Mouse (Mus musculus) limb, embryonic 13.5 days (tissue): Measurements from ENCODE around the gene Fam189a1. TPM values are rescaled to one million over a fixed set of nuclear protein-coding genes. Genes with fewer than 3 reads are reported as not detected.

Source experiments
- ATAC-seq: fragments of 200-750 bp; cut with Nextera tagmentation; 2 replicates; pipeline ENCODE4 v1.8.0; 2017; ENCODE audit warnings: low read depth, moderate number of reproducible peaks, moderate TSS enrichment; ENCODE audit not compliant: low FRiP score
- H3K27ac ChIP-seq: fragments of 300-500 bp; sonication (generic); 2 replicates; pipeline ENCODE4 v1.5.1; 2015; ENCODE audit warnings: inconsistent platforms, mild to moderate bottlenecking, moderate library complexity
- H3K27me3 ChIP-seq: fragments of 300-500 bp; sonication (generic); 2 replicates; pipeline ENCODE4 v1.6.1; 2015; ENCODE audit warnings: mild to moderate bottlenecking, inconsistent platforms
- H3K36me3 ChIP-seq: fragments of 300-500 bp; sonication (generic); 2 replicates; pipeline ENCODE4 v1.6.1; 2015; ENCODE audit warnings: inconsistent platforms, mild to moderate bottlenecking, moderate library complexity
- H3K4me1 ChIP-seq: fragments of 300-500 bp; sonication (generic); 2 replicates; pipeline ENCODE4 v1.6.1; 2015; ENCODE audit warnings: inconsistent platforms
- H3K4me2 ChIP-seq: fragments of 300-500 bp; sonication (generic); replicated peaks from 2 replicates; pipeline ENCODE4 v1.6.1; 2015; ENCODE audit warnings: inconsistent platforms, mild to moderate bottlenecking, moderate library complexity
- H3K4me3 ChIP-seq: fragments of 300-500 bp; sonication (generic); 2 replicates; pipeline ENCODE4 v1.5.1; 2015; ENCODE audit warnings: moderate library complexity, mild to moderate bottlenecking, inconsistent platforms
- H3K9ac ChIP-seq: fragments of 300-500 bp; sonication (generic); 2 replicates; pipeline ENCODE4 v1.6.1; 2015; ENCODE audit warnings: mild to moderate bottlenecking, inconsistent platforms
- H3K9me3 ChIP-seq: fragments of 300-500 bp; sonication (generic); 2 replicates; pipeline ENCODE4 v1.6.1; 2016; ENCODE audit warnings: inconsistent platforms
- WGBS: fragments of 180-500 bp; shearing (Covaris S2); methylation state at CpG from one replicate; pipeline ENCODE4 v1.1.7; 2015; 5-methylcytosine and 5-hydroxymethylcytosine counted together
- polyA plus RNA-seq: library from polyadenylated mRNA; unstranded; fragments of >200 nt; fragmentation: Nextera tagmentation; extraction: Ambion mirVana; gene quantifications from 2 replicates; pipeline ENCODE4 v1.2.1, GENCODE M21; 2015

Gene Fam189a1
- polyA plus RNA-seq, result 3.3 and 4.5 TPM in 2 replicates

DNA sequence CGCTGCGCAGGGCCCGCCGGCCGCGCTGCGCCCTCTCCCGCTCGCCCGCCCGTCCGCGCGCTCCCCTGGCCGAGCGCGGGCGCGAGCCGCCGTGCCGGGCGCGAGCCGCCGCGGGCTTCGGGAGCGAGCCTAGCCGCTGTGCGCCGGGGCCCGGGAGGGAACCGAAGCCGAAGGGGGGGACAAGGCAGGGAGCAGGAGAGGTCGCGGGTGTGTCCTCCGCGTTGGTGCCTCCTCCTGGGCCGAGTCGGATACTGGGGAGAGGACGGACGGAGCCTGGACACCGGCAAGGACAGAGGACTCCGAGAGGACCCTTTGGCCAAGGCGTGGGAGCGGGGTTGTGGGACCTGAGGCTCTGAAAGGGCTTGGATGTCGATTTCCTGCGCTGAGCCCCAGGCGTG, at the start of gene Fam189a1:
Fam189a1 (minus strand) TSS at position 57 of the 398 bp plus-strand sequence.
- no peaks in the 10 kb centered on the region for H3K36me3 ChIP-seq
- peak within 1 kb of the TSS; percentile 96 for H3K4me2 ChIP-seq
- peak within 1 kb of the TSS; percentile 70 for H3K4me3 ChIP-seq
- peak within 1 kb of the TSS; percentile 58; the same call in 1 of the 2 replicates for H3K27ac ChIP-seq
- peak; percentile 81 for ATAC-seq
- H3K27me3 ChIP-seq, result peaks cover 52% of the 10 kb centered on the region
- peak within 1 kb of the TSS; percentile 81 for H3K9ac ChIP-seq
- 0% methylated on average over 36 of the region's 50 CpGs for WGBS
- H3K4me1 ChIP-seq, result peaks cover 11% of the 10 kb centered on the region
- H3K9me3 ChIP-seq, result no peaks in the 10 kb centered on the region

DNA sequence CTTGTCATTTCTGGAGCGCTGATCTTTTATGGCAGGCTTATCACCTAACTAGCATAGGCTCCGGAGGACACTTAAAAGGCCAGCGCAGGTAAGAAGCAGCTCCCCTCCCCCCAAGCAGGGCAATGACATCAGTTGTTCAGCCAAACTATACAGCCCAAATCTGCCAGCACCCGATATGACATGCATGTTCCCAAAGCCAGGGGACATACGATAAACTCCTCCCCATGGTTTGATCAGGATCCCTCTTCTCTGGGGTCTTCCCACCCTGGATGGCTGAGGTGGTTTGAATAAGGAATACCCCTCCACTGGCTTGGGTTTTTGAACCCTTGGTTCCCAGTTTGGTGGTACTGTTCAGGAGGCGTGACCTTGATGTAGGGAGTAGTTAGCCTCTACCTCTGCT, 49.7 kb upstream of the Fam189a1 start:
- ATAC-seq, result no peak
- Histone ChIP-seq H3K4me1 (no peaks in the 10 kb centered on the region), H3K4me2 (no peak overlapping the region), H3K9me3 (0 out of 2 replicates have a peak, but pooled peaks cover 6% of the 10 kb centered on the region), H3K27ac (no peak overlapping the region), H3K27me3 (no peaks in the 10 kb centered on the region), H3K4me3 (no peak overlapping the region), H3K36me3 (no peaks in the 10 kb centered on the region), H3K9ac (no peak overlapping the region)
- WGBS, result 84% methylated on average over 6 of the region's 6 CpGs

DNA sequence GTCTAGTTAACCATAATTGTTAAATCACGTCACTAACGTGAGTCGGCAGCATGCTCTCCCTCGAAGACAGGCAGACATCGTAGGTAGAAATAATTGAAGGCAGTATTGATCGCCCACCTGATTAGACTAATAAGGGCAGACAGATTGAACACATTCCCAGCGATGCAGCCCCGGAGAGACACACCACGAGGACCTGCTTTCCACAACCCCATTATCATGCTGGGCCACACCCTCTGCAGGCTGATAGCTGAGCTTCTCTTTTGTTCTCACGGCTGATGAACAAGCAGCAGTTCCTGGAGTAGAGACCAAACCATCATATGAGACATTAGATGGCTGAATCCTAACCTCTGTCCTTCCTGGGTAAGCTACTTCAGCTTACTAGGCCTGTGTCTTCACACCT, 46.3 kb upstream of the Fam189a1 start:
- WGBS, result 83% methylated on average over 10 of the region's 10 CpGs
- H3K36me3 ChIP-seq, result no peaks in the 10 kb centered on the region

DNA sequence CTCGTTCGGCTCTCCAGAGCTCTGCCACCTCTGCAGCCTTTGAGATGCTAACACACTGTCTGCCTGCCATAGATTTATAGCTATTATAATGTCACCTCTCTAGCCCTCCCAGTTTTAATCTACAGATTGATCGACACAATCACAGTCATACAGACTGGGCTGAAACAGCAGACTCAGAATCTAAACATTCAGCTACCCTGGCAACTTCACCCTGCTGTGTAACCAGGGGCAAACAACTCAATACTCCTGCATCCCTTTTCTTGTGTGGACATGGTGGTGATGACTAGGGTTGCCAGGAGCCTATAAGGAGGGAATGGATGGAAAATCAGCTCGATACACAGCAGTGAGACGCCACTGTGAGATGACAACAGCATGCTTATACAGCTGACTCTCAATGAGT, 24.3 kb upstream of the Fam189a1 start:
- WGBS, result 80% methylated on average over 5 of the region's 5 CpGs
- H3K9ac ChIP-seq, result no peak overlapping the region
- no peak overlapping the region for H3K4me2 ChIP-seq
- H3K27ac ChIP-seq, result no peak overlapping the region
- no peaks in the 10 kb centered on the region for H3K27me3 ChIP-seq
- H3K36me3 ChIP-seq, result no peaks in the 10 kb centered on the region
- no peak overlapping the region for H3K4me3 ChIP-seq
- no peaks in the 10 kb centered on the region for H3K9me3 ChIP-seq
- no peaks in the 10 kb centered on the region for H3K4me1 ChIP-seq
- ATAC-seq, result no peak

More for the DNA sequence above, 46.3 kb upstream of the Fam189a1 start:
- no peaks in the 10 kb centered on the region for H3K27me3 ChIP-seq
- H3K4me2 ChIP-seq, result no peak overlapping the region
- peaks cover 10% of the 10 kb centered on the region; the same call in 1 of the 2 replicates for H3K9me3 ChIP-seq
- no peaks in the 10 kb centered on the region for H3K4me1 ChIP-seq
- no peak for ATAC-seq
- no peak overlapping the region for H3K27ac ChIP-seq
- H3K4me3 ChIP-seq, result no peak overlapping the region
- no peak overlapping the region for H3K9ac ChIP-seq

DNA sequence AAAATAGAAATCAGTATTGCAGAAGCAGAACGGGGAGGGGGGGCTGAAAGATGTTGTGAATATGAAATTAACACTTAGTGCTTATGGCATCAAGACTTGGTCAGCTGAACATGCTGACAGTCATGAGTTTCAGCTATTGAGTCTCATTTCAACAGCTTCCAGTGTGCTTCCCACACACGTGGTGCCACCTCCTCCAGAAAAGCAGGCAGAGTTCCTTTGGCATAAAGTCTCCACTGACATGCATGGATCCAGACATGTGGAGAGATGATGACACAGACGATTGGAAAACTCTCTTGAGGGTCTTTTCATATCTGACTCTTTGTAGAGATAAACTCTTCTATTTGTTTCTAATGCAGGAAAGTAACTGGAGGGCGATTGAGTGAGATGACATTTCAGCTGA, 14.4 kb upstream of the Fam189a1 start:
- no peak overlapping the region for H3K4me3 ChIP-seq
- WGBS, result 80% methylated on average over 4 of the region's 4 CpGs
- H3K27ac ChIP-seq, result no peak overlapping the region
- ATAC-seq, result no peak
- no peak overlapping the region for H3K4me2 ChIP-seq
- no peaks in the 10 kb centered on the region for H3K36me3 ChIP-seq
- H3K4me1 ChIP-seq, result no peaks in the 10 kb centered on the region
- H3K9me3 ChIP-seq, result no peaks in the 10 kb centered on the region
- no peaks in the 10 kb centered on the region for H3K27me3 ChIP-seq
- H3K9ac ChIP-seq, result no peak overlapping the region

DNA sequence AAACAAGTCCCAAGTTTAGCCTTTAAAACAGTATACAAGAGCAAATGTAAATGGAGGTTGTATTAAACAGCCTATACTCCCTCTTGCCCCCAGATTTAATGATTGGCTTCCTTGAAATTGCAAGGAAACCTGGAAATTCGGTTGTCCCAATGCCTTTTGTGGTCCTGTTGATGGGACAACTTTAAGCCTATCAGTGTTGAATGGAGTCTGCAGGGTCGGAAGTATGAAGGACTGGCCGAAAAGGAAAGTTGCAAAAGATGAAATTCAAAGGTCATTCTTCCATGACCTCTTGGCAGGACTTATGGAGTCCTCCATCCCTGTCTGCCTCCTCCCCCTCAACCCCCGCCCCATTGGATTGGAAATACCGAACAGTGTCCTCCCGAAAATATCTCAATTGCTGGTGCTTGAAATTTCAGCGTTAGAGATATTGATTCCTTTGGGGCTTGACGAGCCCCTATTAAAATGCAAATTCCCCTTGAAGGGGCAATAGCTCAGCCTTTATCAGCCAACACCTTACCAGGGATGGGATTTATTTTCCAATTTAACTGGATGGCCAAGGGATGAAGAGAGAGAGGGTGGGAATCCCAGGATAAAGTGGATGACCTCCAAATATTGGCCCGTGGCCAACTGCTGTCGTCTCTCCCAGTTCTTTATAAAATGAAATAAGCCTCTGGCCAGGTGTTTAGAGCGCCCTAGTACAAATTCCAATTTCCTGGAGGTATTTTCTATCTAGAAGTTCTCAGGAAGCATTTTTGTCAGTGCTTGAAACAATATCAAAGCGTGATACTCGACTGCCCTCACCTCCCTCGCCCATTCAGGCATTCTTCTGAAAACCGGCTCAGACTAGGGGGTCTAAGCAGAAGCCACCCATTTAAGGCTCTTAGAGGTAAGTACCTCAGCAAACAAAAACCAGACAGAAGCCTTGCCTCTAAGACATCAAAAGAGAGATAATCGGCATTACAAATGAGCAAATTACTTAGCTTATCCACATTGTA, 958 bp upstream of the Fam189a1 start:
- Histone ChIP-seq H3K4me3 (peak overlapping the region; percentile 70), H3K9ac (peak overlapping the region; percentile 81; the same call in 1 of the 2 replicates)
- 12% methylated on average over 16 of the region's 16 CpGs for WGBS

DNA sequence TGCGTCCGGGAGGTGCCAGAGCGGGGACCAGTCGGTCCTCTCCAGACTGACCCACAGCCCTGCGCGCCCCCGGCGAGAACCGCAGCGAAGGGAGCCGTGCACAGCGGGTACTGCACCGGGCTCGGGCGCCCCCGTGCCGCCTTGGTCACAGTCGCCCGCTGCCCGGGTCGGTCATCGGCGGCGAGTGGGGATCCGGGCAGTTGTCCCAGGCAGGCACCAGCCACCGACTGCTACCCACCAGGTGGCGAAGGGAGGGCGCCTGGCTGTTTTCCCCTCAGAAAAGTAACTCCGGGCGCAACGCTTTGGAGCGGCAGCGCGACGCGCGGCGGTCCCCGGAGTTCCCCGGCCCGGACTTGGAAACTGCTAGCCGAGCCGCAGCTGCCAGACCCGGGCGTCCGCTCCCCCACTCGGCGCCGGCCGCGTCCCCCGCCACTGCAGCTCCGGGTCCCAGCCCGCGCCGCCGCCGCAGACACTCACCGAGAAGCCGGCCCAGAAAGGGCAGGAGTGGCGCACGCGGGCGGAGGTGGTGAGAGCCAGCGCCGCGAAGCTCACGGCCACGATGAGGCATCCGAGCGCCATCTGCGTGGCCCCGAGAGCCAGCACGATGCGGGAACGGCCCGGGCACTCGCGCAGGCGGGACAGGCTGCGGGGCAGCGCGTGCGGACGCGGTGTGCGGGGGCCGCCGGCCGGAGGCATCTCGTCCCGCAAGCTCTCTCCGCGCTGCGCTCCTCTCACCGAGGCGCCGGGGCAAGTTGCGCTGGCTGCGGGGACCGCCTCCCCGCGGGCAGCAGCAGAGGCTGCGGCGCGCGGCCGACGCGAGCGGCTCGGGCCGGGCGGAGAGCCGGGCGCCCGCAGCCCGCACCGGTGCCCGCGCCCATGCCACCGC, 499 bp downstream of the Fam189a1 start:
- Histone ChIP-seq H3K27ac (peak overlapping the region; percentile 58; the same call in 1 of the 2 replicates), H3K36me3 (no peaks in the 10 kb centered on the region), H3K4me1 (peaks cover 11% of the 10 kb centered on the region), H3K4me3 (peak overlapping the region; percentile 70), H3K4me2 (peak overlapping the region; percentile 96), H3K9ac (peak overlapping the region; percentile 81), H3K27me3 (peaks cover 52% of the 10 kb centered on the region), H3K9me3 (no peaks in the 10 kb centered on the region)
- under 1% methylated on average over 112 of the region's 122 CpGs for WGBS
- peak; percentile 74 for ATAC-seq

More for the DNA sequence above, 958 bp upstream of the Fam189a1 start:
- Histone ChIP-seq H3K4me2 (peak overlapping the region; percentile 96), H3K27ac (no peak overlapping the region), H3K4me1 (peaks cover 11% of the 10 kb centered on the region), H3K36me3 (no peaks in the 10 kb centered on the region), H3K27me3 (peaks cover 52% of the 10 kb centered on the region), H3K9me3 (no peaks in the 10 kb centered on the region)
- no peak for ATAC-seq

DNA sequence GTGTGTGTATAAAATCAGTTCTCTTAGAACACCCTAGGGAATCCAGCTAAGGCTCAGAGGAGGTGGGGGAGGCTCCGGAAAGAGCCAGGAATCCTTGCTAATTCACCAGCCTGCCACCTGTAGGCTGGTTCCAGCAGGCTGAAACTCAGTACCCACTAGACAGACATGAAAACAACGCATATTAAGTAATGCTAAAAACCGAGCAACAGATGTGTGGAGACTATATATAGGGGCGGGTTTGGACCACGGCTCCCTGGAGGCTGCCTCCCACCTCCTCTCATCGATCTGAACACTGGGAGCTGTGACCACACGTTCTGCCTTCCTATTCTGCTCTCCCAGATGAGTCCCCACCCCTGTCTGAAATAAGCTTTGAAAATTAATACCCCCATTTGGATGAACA, 1.8 kb downstream of the Fam189a1 start:
- no peaks in the 10 kb centered on the region for H3K36me3 ChIP-seq
- no peak overlapping the region for H3K9ac ChIP-seq
- peaks cover 11% of the 10 kb centered on the region for H3K4me1 ChIP-seq
- H3K9me3 ChIP-seq, result no peaks in the 10 kb centered on the region
- peak overlapping the region; percentile 70 for H3K4me3 ChIP-seq
- WGBS, result 6% methylated on average over 7 of the region's 7 CpGs
- H3K27ac ChIP-seq, result no peak overlapping the region
- H3K27me3 ChIP-seq, result peaks cover 52% of the 10 kb centered on the region
- no peak for ATAC-seq
- H3K4me2 ChIP-seq, result peak overlapping the region; percentile 96

DNA sequence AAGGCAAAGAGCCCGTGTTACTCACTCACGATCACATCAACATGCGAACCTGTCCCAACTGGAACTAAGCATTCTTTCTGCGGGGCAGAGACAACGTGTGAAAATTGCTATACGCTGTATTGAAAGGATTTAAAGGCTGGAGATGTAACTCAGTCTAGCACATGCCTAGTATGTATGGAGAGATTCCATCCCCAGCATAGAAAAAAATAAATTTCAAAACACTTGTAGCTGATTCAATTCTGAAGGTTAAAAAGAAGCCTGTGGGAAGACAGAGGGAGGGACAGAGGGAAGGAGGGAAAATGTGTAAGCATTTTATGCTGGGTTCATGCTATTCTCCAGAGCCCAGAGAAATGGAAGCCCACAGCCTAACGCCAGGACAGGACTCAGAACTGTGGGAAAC, 2.5 kb downstream of the Fam189a1 start:
- no peak for ATAC-seq
- Histone ChIP-seq H3K27ac (no peak overlapping the region), H3K36me3 (no peaks in the 10 kb centered on the region), H3K4me2 (no peak overlapping the region), H3K27me3 (peaks cover 50% of the 10 kb centered on the region), H3K9ac (no peak overlapping the region), H3K9me3 (no peaks in the 10 kb centered on the region), H3K4me3 (no peak overlapping the region), H3K4me1 (peaks cover 11% of the 10 kb centered on the region)
- WGBS, result 75% methylated on average over 7 of the region's 7 CpGs

DNA sequence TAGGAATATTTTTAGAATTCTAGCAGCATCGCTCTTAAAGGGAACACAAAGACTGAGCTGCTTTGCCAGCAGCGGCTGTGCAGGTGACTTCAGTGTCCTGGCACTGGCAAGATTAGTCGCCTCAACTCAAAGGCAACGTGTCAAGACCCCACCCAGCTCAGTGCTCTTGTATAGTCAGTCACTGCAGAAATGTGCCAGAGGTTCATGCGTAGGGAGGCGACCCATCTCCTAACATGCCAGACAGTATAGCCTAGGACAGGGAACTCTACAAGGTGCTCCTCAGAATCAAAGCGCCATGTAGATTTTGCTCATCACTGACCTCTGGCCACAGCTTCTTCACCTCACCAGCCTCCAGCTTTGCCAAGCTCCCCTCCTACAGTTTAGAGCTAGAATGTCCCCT, 4.8 kb downstream of the Fam189a1 start:
- Histone ChIP-seq H3K27ac (no peak overlapping the region), H3K36me3 (no peaks in the 10 kb centered on the region), H3K4me1 (peaks cover 8% of the 10 kb centered on the region; the same call in 1 of the 2 replicates), H3K27me3 (peaks cover 26% of the 10 kb centered on the region), H3K4me2 (no peak overlapping the region), H3K9ac (no peak overlapping the region), H3K9me3 (no peaks in the 10 kb centered on the region), H3K4me3 (no peak overlapping the region)
- WGBS, result 84% methylated on average over 7 of the region's 7 CpGs
- no peak for ATAC-seq

DNA sequence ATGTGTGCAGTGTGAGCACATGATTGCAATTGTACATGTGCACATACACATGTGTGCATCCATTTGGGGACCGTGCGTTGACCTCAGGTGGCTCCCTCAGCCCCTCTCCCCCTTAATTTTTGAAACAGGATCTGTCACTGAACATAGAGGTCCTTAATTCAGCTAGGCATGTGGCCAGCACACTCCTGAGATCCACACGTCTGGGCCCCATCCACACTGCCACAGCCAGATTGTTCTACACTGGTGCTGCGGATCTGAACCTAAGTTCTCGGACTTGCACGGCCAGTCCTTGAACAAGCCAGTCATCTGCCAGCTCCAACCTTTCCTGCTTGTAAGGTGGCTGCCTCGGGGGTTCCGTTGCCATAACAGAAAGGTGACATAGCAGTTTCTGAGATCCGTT, 7.3 kb downstream of the Fam189a1 start:
- Histone ChIP-seq H3K36me3 (no peaks in the 10 kb centered on the region), H3K9me3 (no peaks in the 10 kb centered on the region), H3K4me2 (no peak overlapping the region), H3K4me1 (peaks cover 13% of the 10 kb centered on the region), H3K27me3 (peaks cover 14% of the 10 kb centered on the region), H3K27ac (no peak overlapping the region), H3K4me3 (no peak overlapping the region), H3K9ac (no peak overlapping the region)
- WGBS, result 84% methylated on average over 9 of the region's 9 CpGs
- no peak for ATAC-seq

DNA sequence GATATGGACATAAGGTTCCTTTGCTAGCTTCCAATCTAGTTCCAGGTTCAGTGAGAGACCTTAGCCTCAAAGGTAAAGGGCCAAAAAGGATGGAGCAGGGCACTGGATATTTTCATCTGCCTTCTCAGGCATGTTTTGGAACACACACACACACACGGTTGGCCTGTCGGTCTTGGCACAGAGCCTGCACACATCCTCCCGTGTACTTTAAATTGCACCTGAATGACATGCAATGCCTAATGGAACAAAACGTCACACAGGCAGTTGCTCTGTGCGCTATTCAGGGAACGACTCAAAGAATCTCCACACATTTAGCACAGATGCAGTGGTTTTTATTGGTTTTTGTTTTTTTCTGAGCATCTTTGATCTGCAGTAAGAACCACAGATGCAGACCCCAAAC, 11.5 kb downstream of the Fam189a1 start:
- no peak overlapping the region for H3K9ac ChIP-seq
- no peak overlapping the region for H3K4me3 ChIP-seq
- no peak overlapping the region for H3K4me2 ChIP-seq
- H3K9me3 ChIP-seq, result no peaks in the 10 kb centered on the region
- no peaks in the 10 kb centered on the region for H3K36me3 ChIP-seq
- no peak overlapping the region for H3K27ac ChIP-seq
- no peaks in the 10 kb centered on the region for H3K27me3 ChIP-seq
- WGBS, result 33% methylated on average over 6 of the region's 6 CpGs
- ATAC-seq, result no peak
- peaks cover 13% of the 10 kb centered on the region for H3K4me1 ChIP-seq
